Mouse (Mus musculus): ENCODE data around the gene Dnah12.

GRCm38 (mm10) chr14:26670964-26671363 lies 22.1 kb upstream of the Dnah12 start:
- TF ChIP-seq POLR2A (IDR thresholded peaks at IDR 0.05; ENCODE audit: insufficient read depth, low read length) (no peak), CTCF (IDR thresholded peaks at IDR 0.05; ENCODE audit: low read depth, low read length) (no peak)

Measured in ES-Bruce4 (cell line).